Mouse (Mus musculus) olfactory bulb, adult 2 months (tissue): ENCODE measurements around the gene Frmd4b. TPM values are rescaled to one million over a fixed set of nuclear protein-coding genes. Genes with fewer than 3 reads are reported as not detected.

Experiments used
- H3K27ac ChIP-seq: fragments of 200-500 bp; 2 replicates; pipeline ENCODE4 v1.5.1; 2012; ENCODE audit warnings: low read depth, low read length; ENCODE audit not compliant: insufficient read depth
- H3K4me1 ChIP-seq: fragments of 200-500 bp; 2 replicates; pipeline ENCODE4 v1.6.1; 2012; ENCODE audit warnings: low read length; ENCODE audit not compliant: control insufficient read depth, insufficient read depth
- H3K4me3 ChIP-seq: fragments of 200-500 bp; 2 replicates; pipeline ENCODE4 v1.5.1; 2012; ENCODE audit warnings: mild to moderate bottlenecking, low read depth, low read length, moderate library complexity; ENCODE audit not compliant: insufficient read depth
- CTCF ChIP-seq: fragments of 200-500 bp; IDR thresholded peaks from 2 replicates; pipeline ENCODE4 v1.5.1; 2012; ENCODE audit warnings: low read depth, mild to moderate bottlenecking, low read length, moderate library complexity; ENCODE audit not compliant: insufficient read depth
- POLR2A ChIP-seq: fragments of 200-500 bp; IDR thresholded peaks from 2 replicates; pipeline ENCODE4 v1.6.1; 2012; ENCODE audit warnings: mild to moderate bottlenecking, low read depth, low read length, moderate library complexity; ENCODE audit not compliant: insufficient read depth
- WGBS: fragments of 180-500 bp; shearing (Covaris S2); methylation state at CpG from one replicate; pipeline ENCODE4 v1.1.7; 2018; 5-methylcytosine and 5-hydroxymethylcytosine counted together
- polyA plus RNA-seq: library from polyadenylated mRNA; stranded (reverse); fragments of >200 nt; gene quantifications from 2 replicates; pipeline ENCODE4 v1.2.4, GENCODE M21; 2012; ENCODE audit warnings: low replicate concordance; ENCODE audit not compliant: missing spikeins, insufficient read depth, insufficient read length

Gene Frmd4b
- polyA plus RNA-seq, 1 experiment = not detected

DNA sequence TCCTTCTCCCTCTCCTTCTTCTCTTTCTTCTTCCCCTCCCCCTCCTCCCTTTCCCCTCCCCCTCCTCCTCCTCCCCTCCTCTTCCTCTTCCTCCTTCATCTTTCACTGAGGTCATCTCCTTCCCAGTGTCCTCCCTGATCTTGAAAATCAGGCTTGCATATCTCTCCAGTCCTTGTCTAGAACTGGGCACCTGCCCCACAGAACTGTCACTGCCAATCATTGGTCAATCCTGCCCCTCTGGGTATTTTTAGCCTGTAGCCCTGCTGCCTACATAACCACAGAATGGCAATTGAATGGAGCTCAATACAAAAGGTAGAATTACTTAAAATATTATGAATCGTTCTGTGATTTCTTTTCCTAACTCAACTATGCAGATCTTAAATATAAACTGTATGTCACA is 358.9 kb downstream of the Frmd4b start:
- no peaks in the 10 kb centered on the region for H3K4me1 ChIP-seq
- no peak overlapping the region for H3K4me3 ChIP-seq
- 91% methylated on average over 1 of the region's 1 CpGs for WGBS
- TF ChIP-seq POLR2A = no peak
- TF ChIP-seq CTCF = no peak
- H3K27ac ChIP-seq = no peak overlapping the region

DNA sequence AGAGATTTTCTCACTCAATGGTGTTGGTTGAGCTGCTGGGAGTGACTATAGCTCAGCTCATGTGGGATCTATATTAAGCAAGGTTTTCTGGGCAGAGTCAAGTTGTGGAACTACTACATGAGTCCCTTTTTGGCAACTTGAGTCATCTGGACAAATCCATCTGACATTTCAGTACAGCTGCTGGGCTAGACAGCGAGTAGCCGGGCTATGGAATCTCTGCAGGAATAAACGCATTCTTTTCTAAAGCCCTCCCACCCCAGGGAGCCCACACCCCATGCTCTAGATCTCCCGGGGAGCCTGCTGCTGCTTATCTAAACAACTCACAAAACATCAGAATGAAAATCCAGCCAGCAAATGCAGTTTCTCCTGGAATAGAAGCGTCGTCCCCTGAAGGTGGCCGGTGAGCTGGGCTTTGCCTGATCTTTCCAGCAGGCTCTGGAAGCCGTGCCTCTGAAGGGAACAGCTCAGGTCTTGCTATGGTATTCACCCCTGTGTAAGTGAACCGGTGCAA is 364.6 kb downstream of the Frmd4b start, which contains the start of gene Lmod3:
TSS of gene Lmod3 (minus strand) at position 49 of the 511 bp plus-strand sequence.
- Histone ChIP-seq H3K4me1 (peaks cover 6% of the 10 kb centered on the region), H3K27ac (no peak within 1 kb of the TSS), H3K4me3 (no peak within 1 kb of the TSS)
- WGBS = 39% methylated on average over 9 of the region's 9 CpGs
- no peak for TF ChIP-seq CTCF
- no peak for TF ChIP-seq POLR2A

DNA sequence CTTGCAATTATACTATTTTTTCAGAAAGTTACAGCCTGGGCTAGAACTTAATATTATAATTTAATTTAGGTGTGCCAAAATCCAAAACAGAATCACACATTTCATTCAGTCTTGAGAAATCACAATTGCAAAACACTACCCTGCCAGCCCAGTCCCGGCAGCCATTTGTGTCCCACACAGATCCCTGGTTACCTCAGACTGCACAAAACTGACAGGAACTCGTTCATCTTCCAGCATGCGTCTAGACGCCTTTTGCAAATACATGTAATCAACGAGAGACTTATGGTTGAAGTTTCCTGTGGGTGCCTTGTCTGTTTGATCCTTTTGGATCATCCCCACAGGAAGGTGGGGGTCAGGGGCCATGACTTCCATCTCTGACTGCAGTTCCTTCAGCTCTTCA is 365.3 kb downstream of the Frmd4b start:
- Histone ChIP-seq H3K4me3 (no peak overlapping the region), H3K27ac (no peak overlapping the region), H3K4me1 (peaks cover 6% of the 10 kb centered on the region)
- 85% methylated on average over 5 of the region's 5 CpGs for WGBS
- no peak for TF ChIP-seq POLR2A
- TF ChIP-seq CTCF = no peak

DNA sequence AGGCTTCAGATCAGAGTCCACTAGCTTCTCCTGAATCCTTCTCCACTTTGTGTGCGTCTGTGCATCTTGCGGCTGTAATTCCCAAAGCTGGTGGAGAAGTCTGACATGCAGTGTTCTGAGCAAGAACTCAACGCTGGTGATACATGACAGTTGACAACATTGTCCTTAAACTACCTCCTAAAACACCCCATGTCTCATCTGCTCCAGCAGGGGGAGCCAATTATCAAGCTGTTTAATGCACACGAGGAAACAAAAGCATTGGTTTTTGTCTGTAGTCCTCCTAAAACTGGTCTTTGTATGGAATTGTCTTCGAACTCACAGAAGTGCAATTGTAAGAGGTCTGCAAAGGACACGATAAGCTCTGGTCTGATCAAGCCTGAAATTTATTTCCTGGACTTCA is 366.4 kb downstream of the Frmd4b start:
- H3K4me3 ChIP-seq = no peak overlapping the region
- H3K27ac ChIP-seq = no peak overlapping the region
- TF ChIP-seq POLR2A = no peak
- TF ChIP-seq CTCF = no peak
- WGBS = 34% methylated on average over 6 of the region's 6 CpGs
- peaks cover 6% of the 10 kb centered on the region for H3K4me1 ChIP-seq

DNA sequence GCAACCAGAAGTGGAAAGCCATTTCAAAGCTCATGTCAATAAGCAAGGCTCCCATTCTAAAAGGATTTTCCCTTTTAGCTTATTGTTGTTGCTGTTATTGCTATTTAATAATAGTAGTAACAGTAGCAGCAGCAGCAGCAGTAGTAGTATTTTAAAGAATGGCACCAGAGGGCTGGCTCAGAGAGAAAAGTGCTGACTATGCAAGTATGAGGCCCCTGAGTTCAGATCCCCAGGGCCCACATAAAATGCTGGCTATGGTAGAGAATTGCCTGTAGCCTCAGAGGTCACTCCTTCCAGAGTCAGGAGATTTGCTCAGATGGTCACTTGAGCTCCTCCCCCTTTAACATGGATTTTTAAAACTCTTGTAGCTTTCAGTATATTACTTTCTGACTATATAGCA is 372.1 kb downstream of the Frmd4b start:
- Histone ChIP-seq H3K4me1 (no peaks in the 10 kb centered on the region), H3K4me3 (no peak overlapping the region), H3K27ac (no peak overlapping the region)
- no peak for TF ChIP-seq CTCF
- no peak for TF ChIP-seq POLR2A

DNA sequence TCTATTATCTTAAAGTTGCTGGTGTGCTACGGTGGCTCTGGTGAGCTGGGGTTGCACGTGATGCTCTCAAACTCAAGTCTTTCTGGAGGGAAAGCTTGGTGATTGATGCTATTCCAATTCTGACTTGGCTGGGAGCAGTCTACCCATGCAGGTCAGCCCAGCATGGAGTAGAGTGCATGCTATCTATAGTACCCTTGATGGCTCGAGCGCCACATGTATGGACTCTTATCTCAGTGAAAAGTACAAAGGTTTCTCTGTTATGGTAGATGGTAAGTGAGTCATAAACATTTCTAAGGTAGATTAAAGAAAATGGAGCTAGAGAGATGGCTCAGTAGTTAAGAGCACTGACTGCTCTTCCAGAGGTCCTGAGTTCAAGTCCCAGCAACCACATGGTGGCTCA is 374.8 kb downstream of the Frmd4b start:
- no peak overlapping the region for H3K27ac ChIP-seq
- H3K4me1 ChIP-seq = no peaks in the 10 kb centered on the region
- no peak overlapping the region for H3K4me3 ChIP-seq
- 95% methylated on average over 4 of the region's 4 CpGs for WGBS
- TF ChIP-seq CTCF (no peak), POLR2A (no peak)

DNA sequence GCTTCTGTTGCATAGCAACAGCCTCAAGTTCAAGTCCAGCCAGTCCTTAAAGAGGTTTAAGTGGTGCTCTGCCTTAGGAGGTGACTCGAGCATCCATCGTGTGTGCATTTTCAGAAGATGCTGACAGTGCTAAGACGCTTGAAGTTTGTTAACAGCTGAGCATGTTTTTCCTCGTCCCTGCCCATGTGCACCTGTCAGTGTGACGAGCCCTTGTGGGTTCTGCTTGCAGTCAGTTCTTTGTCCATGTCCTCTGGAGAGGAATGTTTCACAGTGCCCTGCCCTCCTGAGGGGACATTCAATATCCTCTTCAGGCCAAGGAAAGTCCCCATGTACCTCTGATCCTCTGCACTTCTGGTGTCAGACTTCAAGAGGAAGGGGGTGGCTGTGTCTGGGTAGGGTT is 377.2 kb downstream of the Frmd4b start:
- no peaks in the 10 kb centered on the region for H3K4me1 ChIP-seq
- H3K4me3 ChIP-seq = no peak overlapping the region
- TF ChIP-seq CTCF = no peak
- no peak for TF ChIP-seq POLR2A
- no peak overlapping the region for H3K27ac ChIP-seq
- WGBS = 85% methylated on average over 5 of the region's 5 CpGs

DNA sequence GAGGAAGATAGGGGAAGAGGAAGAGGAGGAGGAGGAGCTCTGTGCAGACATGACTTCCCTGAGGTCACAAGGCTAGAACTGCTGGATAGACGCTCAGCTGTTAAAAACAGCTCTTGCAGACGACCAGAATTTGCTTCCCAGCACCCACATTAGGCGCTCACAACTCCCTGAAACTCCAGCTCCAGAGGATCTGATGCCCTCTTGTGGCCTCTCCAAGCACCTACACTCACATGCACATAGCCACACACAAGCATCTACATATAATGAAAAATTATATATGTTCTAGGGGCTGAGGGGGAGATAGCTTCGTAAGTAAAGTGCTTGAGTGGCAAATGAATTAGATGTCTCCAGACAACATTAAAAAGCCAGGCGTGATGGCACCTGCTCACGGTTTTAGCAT is 378.0 kb downstream of the Frmd4b start:
- Histone ChIP-seq H3K27ac (no peak overlapping the region), H3K4me3 (no peak overlapping the region), H3K4me1 (no peaks in the 10 kb centered on the region)
- no peak for TF ChIP-seq CTCF
- no peak for TF ChIP-seq POLR2A
- 95% methylated on average over 6 of the region's 6 CpGs for WGBS

Other genes starting within 250 kb of the Frmd4b start
- not detected in 2 replicates for gene Mitf, start 189.5 kb upstream of the Frmd4b start, polyA plus RNA-seq